Mouse (Mus musculus) heart, postnatal 0 days (tissue): Measurements from ENCODE around the gene Helz2. TPM values are rescaled to one million over a fixed set of nuclear protein-coding genes. Genes with fewer than 3 reads are reported as not detected.
A peak's percentile ranks its signal among the peaks of the same experiment; 100 is the strongest.

Experiments used
- ATAC-seq: fragments of 200-750 bp; cut with Nextera tagmentation; 2 replicates; pipeline ENCODE4 v1.8.0; 2017; ENCODE audit warnings: low read depth, moderate number of reproducible peaks, moderate library complexity; ENCODE audit not compliant: insufficient read depth
- DNase-seq: peaks from one replicate; pipeline ENCODE4 v3.0.0-alpha.2; 2016; ENCODE audit warnings: low spot score
- H3K27ac ChIP-seq: fragments of 300-500 bp; sonication (generic); 2 replicates; pipeline ENCODE4 v1.5.1; 2014; ENCODE audit warnings: low read depth, mild to moderate bottlenecking
- H3K27me3 ChIP-seq: fragments of 300-500 bp; sonication (generic); 2 replicates; pipeline ENCODE4 v1.6.1; 2014; ENCODE audit warnings: low read length, mixed read lengths; ENCODE audit not compliant: control insufficient read depth, insufficient read depth
- H3K36me3 ChIP-seq: fragments of 300-500 bp; sonication (generic); replicated peaks from 2 replicates; pipeline ENCODE4 v1.6.1; 2014; ENCODE audit warnings: low read length, mixed read lengths; ENCODE audit not compliant: control insufficient read depth, insufficient read depth
- H3K4me1 ChIP-seq: fragments of 300-500 bp; sonication (generic); 2 replicates; pipeline ENCODE4 v1.6.1; 2014; ENCODE audit warnings: antibody characterized with exemption; ENCODE audit not compliant: control insufficient read depth, insufficient read depth
- H3K4me2 ChIP-seq: fragments of 300-500 bp; sonication (generic); 2 replicates; pipeline ENCODE4 v1.6.1; 2014; ENCODE audit warnings: low read depth, mild to moderate bottlenecking, low read length, moderate library complexity
- H3K4me3 ChIP-seq: fragments of 300-500 bp; sonication (generic); 2 replicates; pipeline ENCODE4 v1.5.1; 2014; ENCODE audit warnings: low read depth, low read length
- H3K9ac ChIP-seq: fragments of 300-500 bp; sonication (generic); replicated peaks from 2 replicates; pipeline ENCODE4 v1.6.1; 2014; ENCODE audit warnings: low read depth, low read length, mixed read lengths
- H3K9me3 ChIP-seq: fragments of 300-500 bp; sonication (generic); replicated peaks from 2 replicates; pipeline ENCODE4 v1.6.1; 2016; ENCODE audit warnings: low read length; ENCODE audit not compliant: control insufficient read depth
- CTCF ChIP-seq: IDR thresholded peaks from 2 replicates; pipeline ENCODE4 v1.5.1; 2016; ENCODE audit warnings: antibody characterized with exemption, control low read depth, low read depth
- EP300 ChIP-seq: IDR thresholded peaks from 2 replicates; pipeline ENCODE4 v1.6.1; 2016; ENCODE audit warnings: antibody characterized with exemption, low read depth
- WGBS: fragments of 180-500 bp; shearing (Covaris S2); extraction: QIAGEN DNeasy Blood & Tissue Kit; methylation state at CpG from one replicate; pipeline ENCODE4 v1.1.7; 2014; 5-methylcytosine and 5-hydroxymethylcytosine counted together
- polyA plus RNA-seq: library from polyadenylated mRNA; unstranded; fragments of >200 nt; fragmentation: Nextera tagmentation; extraction: Ambion mirVana; gene quantifications from 2 replicates; pipeline ENCODE4 v1.2.1, GENCODE M21; 2015
- total RNA-seq: library from RNA; depleted of rRNA; stranded (reverse); fragments of >200 nt; gene quantifications from 2 replicates; pipeline ENCODE4 v1.2.3, GENCODE M21; 2014; ENCODE audit warnings: low replicate concordance

Gene Helz2
- total and polyA plus RNA-seq, 2 experiments from 2014 or later, result 0.90 to 19.4 TPM

GRCm38 (mm10) chr2:181286629-181287337 lies 45.0 kb upstream of the Helz2 start:
- Histone ChIP-seq H3K4me3 (peak overlapping the region; percentile 81), H3K36me3 (no peaks in the 10 kb centered on the region; the same call in 1 of the 2 replicates), H3K27me3 (no peaks in the 10 kb centered on the region), H3K4me1 (peaks cover 13% of the 10 kb centered on the region), H3K9me3 (no peaks in the 10 kb centered on the region), H3K4me2 (peak overlapping the region; percentile 67), H3K9ac (peak overlapping the region; percentile 92), H3K27ac (peak overlapping the region; percentile 93)
- ATAC-seq (no peak), DNase-seq (no peak)
- no peak for TF ChIP-seq EP300
- TF ChIP-seq CTCF, result no peak
- WGBS, result 52% methylated on average over 6 of the region's 6 CpGs

DNA sequence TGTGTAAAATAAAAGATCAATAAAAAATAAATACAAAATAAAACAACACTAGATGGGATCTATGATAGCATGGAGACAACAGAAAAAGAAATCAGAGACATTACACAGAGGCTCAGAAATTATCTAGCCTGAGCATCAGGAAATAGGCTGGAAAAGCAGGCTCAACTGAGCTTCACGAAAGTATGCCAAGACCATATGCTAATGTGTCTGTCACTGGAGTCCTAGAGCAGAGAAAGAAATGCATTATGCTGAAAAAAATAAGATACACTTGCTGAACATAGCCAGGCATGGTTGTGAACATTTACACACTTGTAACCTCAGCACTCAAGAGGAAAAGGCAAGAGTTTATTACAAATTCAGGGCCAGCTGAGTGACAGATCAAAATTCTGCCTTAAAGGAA lies 38.1 kb upstream of the Helz2 start:
- no peak for TF ChIP-seq EP300
- TF ChIP-seq CTCF, result no peak
- Histone ChIP-seq H3K27ac (no peak overlapping the region), H3K9ac (no peak overlapping the region), H3K4me3 (no peak overlapping the region), H3K4me2 (no peak overlapping the region), H3K27me3 (no peaks in the 10 kb centered on the region), H3K36me3 (peaks cover 30% of the 10 kb centered on the region), H3K4me1 (0 out of 2 replicates have a peak, but pooled peaks cover 4% of the 10 kb centered on the region), H3K9me3 (no peaks in the 10 kb centered on the region)
- DNase-seq, result no peak
- ATAC-seq, result no peak
- WGBS, result 51% methylated on average over 1 of the region's 1 CpGs

GRCm38 (mm10) chr2:181277866-181278265 lies 36.0 kb upstream of the Helz2 start:
- Histone ChIP-seq H3K27ac (no peak overlapping the region), H3K27me3 (no peaks in the 10 kb centered on the region), H3K4me2 (no peak overlapping the region), H3K4me3 (no peak overlapping the region), H3K9ac (no peak overlapping the region), H3K9me3 (no peaks in the 10 kb centered on the region), H3K4me1 (0 out of 2 replicates have a peak, but pooled peaks cover 4% of the 10 kb centered on the region), H3K36me3 (peaks cover 43% of the 10 kb centered on the region)
- 72% methylated on average over 3 of the region's 3 CpGs for WGBS
- TF ChIP-seq CTCF (no peak), EP300 (no peak)
- ATAC-seq, result no peak
- no peak for DNase-seq

GRCm38 (mm10) chr2:181276766-181277165 lies 34.9 kb upstream of the Helz2 start:
- Histone ChIP-seq H3K4me1 (0 out of 2 replicates have a peak, but pooled peaks cover 4% of the 10 kb centered on the region), H3K4me3 (no peak overlapping the region), H3K36me3 (peaks cover 45% of the 10 kb centered on the region), H3K9ac (no peak overlapping the region), H3K27ac (no peak overlapping the region), H3K4me2 (no peak overlapping the region), H3K27me3 (no peaks in the 10 kb centered on the region), H3K9me3 (no peaks in the 10 kb centered on the region)
- 56% methylated on average over 1 of the region's 1 CpGs for WGBS
- ATAC-seq (no peak), DNase-seq (no peak)
- TF ChIP-seq CTCF (no peak), EP300 (no peak)

DNA sequence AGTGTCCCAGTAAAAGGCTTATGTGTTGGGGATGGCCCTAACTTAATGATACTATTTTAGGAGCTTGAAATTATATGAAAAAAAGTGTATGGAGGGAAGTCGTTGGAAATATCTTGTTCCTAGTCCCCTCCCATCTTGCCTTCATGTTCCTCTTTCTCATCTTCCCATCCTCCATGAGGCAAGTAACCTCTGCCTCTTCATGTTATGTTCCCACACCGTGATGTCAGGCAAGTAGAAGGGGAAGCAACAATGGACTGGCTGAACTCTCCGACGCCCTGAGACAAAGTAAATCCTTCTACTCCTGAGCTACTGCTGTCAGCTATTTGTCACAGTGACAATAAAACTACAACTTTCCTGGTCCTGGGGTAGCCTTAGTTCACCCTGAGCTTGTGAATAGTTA lies 32.8 kb upstream of the Helz2 start:
- H3K4me1 ChIP-seq, result 0 out of 2 replicates have a peak, but pooled peaks cover 4% of the 10 kb centered on the region
- no peaks in the 10 kb centered on the region for H3K9me3 ChIP-seq
- DNase-seq, result no peak
- no peak overlapping the region for H3K4me2 ChIP-seq
- no peak overlapping the region for H3K4me3 ChIP-seq
- H3K36me3 ChIP-seq, result peaks cover 45% of the 10 kb centered on the region
- no peaks in the 10 kb centered on the region for H3K27me3 ChIP-seq
- WGBS, result 77% methylated on average over 4 of the region's 4 CpGs
- no peak overlapping the region for H3K9ac ChIP-seq
- H3K27ac ChIP-seq, result no peak overlapping the region
- no peak for TF ChIP-seq EP300
- ATAC-seq, result no peak

DNA sequence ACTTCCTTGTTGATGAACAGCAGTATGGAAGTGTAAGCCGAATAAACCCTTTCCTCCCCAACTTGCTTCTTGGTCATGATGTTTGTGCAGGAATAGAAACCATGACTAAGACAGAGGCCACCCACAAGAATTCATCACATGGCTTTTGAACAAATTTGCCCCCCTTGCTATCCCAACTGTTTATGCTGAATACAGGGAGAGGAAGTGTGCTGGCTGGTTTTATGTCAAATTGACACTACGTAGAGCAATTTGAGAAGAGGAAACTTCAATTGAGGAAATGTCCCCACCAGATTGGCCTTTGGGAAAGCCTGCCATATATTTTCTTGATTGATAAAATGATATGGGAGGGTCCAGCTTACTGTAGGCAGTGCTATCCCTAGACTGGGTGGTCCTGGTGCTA lies 32.0 kb upstream of the Helz2 start:
- H3K27me3 ChIP-seq, result no peaks in the 10 kb centered on the region
- peaks cover 53% of the 10 kb centered on the region for H3K36me3 ChIP-seq
- WGBS, result 80% methylated on average over 2 of the region's 2 CpGs
- H3K9me3 ChIP-seq, result no peaks in the 10 kb centered on the region
- no peak for ATAC-seq
- H3K4me3 ChIP-seq, result no peak overlapping the region
- H3K4me1 ChIP-seq, result 0 out of 2 replicates have a peak, but pooled peaks cover 4% of the 10 kb centered on the region
- TF ChIP-seq CTCF (no peak), EP300 (no peak)
- no peak overlapping the region for H3K4me2 ChIP-seq
- no peak overlapping the region for H3K27ac ChIP-seq
- H3K9ac ChIP-seq, result no peak overlapping the region
- no peak for DNase-seq
